Mouse (Mus musculus) cortical plate, adult 2 months (tissue): Measurements from ENCODE around the gene Rnpepl1.

Experiments used
- CTCF ChIP-seq: fragments of 200-500 bp; IDR thresholded peaks from 2 replicates; pipeline ENCODE4 v1.5.1; 2011; ENCODE audit warnings: mild to moderate bottlenecking, control low read depth, low read length; ENCODE audit not compliant: insufficient read depth; ENCODE audit errors: extremely low read depth
- POLR2A ChIP-seq: fragments of 200-500 bp; IDR thresholded peaks from 2 replicates; pipeline ENCODE4 v1.6.1; 2011; ENCODE audit warnings: mild to moderate bottlenecking, low read length, control low read depth; ENCODE audit not compliant: insufficient read depth; ENCODE audit errors: extremely low read depth

DNA sequence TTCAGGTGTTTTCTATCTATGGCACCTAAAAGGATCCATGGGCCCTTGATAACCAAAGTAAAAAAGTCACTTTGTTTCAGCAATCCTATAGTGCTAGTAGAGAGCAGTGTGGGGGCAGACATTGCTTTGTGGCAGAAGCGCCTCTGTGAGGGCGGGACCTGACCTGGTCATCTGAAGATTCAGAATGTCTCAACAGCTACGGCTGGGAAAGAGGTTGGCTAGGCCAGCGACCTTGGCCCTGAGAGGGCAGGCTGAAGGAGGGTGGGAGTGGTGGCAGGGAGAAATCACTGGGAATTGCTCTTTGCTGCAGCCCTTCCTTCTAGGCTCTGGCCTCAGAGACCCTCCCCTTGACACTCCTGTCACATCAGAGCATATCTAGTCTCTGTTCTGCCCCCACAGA, 3.7 kb downstream of the Rnpepl1 start:
- TF ChIP-seq POLR2A (no peak), CTCF (no peak)
